Mouse (Mus musculus) bone marrow macrophage, adult 2 months (primary cell): ENCODE measurements around the gene Prm1.

Experiments used
- CTCF ChIP-seq: IDR thresholded peaks from 2 replicates; pipeline ENCODE4 v1.5.1; 2012; ENCODE audit warnings: low read depth, mild to moderate bottlenecking, low read length, moderate library complexity
- POLR2A ChIP-seq: IDR thresholded peaks from 2 replicates; pipeline ENCODE4 v1.6.1; 2012; ENCODE audit warnings: mild to moderate bottlenecking, low read depth, low read length, borderline replicate concordance

- no peak for TF ChIP-seq CTCF
- no peak for TF ChIP-seq POLR2A
Observed at GRCm38 (mm10) chr16:10762569-10763180, 43.0 kb downstream of the Prm1 start.
